Mouse (Mus musculus) midbrain, postnatal 0 days (tissue): ENCODE data around the gene Tmem138. TPM values are rescaled to one million over a fixed set of nuclear protein-coding genes. Genes with fewer than 3 reads are reported as not detected.

Experiments
- ATAC-seq: fragments of 200-750 bp; cut with Nextera tagmentation; 2 replicates; pipeline ENCODE4 v1.8.0; 2017; ENCODE audit warnings: moderate number of reproducible peaks, mild to moderate bottlenecking, moderate TSS enrichment, moderate library complexity; ENCODE audit not compliant: low FRiP score
- DNase-seq: peaks from one replicate; pipeline ENCODE4 v3.0.0-alpha.2; 2015; ENCODE audit warnings: low spot score
- H3K27ac ChIP-seq: fragments of 300-500 bp; sonication (generic); 2 replicates; pipeline ENCODE4 v1.5.1; 2014; ENCODE audit warnings: low read depth, mild to moderate bottlenecking, low read length, mixed read lengths
- H3K27me3 ChIP-seq: fragments of 300-500 bp; sonication (generic); 2 replicates; pipeline ENCODE4 v1.6.1; 2014; ENCODE audit warnings: low read length, control low read depth, mixed read lengths; ENCODE audit not compliant: insufficient read depth
- H3K36me3 ChIP-seq: fragments of 300-500 bp; sonication (generic); 2 replicates; pipeline ENCODE4 v1.6.1; 2014; ENCODE audit warnings: low read length, control low read depth, mixed read lengths; ENCODE audit not compliant: insufficient read depth
- H3K4me1 ChIP-seq: fragments of 300-500 bp; sonication (generic); 2 replicates; pipeline ENCODE4 v1.6.1; 2014; ENCODE audit warnings: mild to moderate bottlenecking, control low read depth, antibody characterized with exemption, low read length, mixed read lengths; ENCODE audit not compliant: insufficient read depth
- H3K4me2 ChIP-seq: fragments of 300-500 bp; sonication (generic); 2 replicates; pipeline ENCODE4 v1.6.1; 2014; ENCODE audit warnings: low read depth, mild to moderate bottlenecking, low read length, mixed read lengths; ENCODE audit not compliant: poor library complexity, severe bottlenecking
- H3K4me3 ChIP-seq: fragments of 300-500 bp; sonication (generic); 2 replicates; pipeline ENCODE4 v1.5.1; 2014; ENCODE audit warnings: low read depth, mild to moderate bottlenecking, low read length, moderate library complexity
- H3K9ac ChIP-seq: fragments of 300-500 bp; sonication (generic); replicated peaks from 2 replicates; pipeline ENCODE4 v1.6.1; 2014; ENCODE audit warnings: mild to moderate bottlenecking, low read length, moderate library complexity, mixed read lengths; ENCODE audit not compliant: poor library complexity, severe bottlenecking
- H3K9me3 ChIP-seq: fragments of 300-500 bp; sonication (generic); 2 replicates; pipeline ENCODE4 v1.6.1; 2016; ENCODE audit warnings: low read length, control low read depth
- CTCF ChIP-seq: IDR thresholded peaks from 2 replicates; pipeline ENCODE4 v1.5.1; 2016; ENCODE audit warnings: antibody characterized with exemption, mild to moderate bottlenecking
- WGBS: fragments of 180-500 bp; shearing (Covaris S2); extraction: QIAGEN DNeasy Blood & Tissue Kit; methylation state at CpG from one replicate; pipeline ENCODE4 v1.1.7; 2014; 5-methylcytosine and 5-hydroxymethylcytosine counted together
- polyA plus RNA-seq: library from polyadenylated mRNA; unstranded; fragments of >200 nt; fragmentation: Nextera tagmentation; extraction: Ambion mirVana; gene quantifications from 2 replicates; pipeline ENCODE4 v1.2.1, GENCODE M21; 2015
- total RNA-seq: library from RNA; depleted of rRNA; stranded (reverse); fragments of >200 nt; gene quantifications from 2 replicates; pipeline ENCODE4 v1.2.3, GENCODE M21; 2014

The Tmem138 gene
- total and polyA plus RNA-seq, 2 experiments from 2014 or later, result 18.5 to 32.4 TPM

DNA sequence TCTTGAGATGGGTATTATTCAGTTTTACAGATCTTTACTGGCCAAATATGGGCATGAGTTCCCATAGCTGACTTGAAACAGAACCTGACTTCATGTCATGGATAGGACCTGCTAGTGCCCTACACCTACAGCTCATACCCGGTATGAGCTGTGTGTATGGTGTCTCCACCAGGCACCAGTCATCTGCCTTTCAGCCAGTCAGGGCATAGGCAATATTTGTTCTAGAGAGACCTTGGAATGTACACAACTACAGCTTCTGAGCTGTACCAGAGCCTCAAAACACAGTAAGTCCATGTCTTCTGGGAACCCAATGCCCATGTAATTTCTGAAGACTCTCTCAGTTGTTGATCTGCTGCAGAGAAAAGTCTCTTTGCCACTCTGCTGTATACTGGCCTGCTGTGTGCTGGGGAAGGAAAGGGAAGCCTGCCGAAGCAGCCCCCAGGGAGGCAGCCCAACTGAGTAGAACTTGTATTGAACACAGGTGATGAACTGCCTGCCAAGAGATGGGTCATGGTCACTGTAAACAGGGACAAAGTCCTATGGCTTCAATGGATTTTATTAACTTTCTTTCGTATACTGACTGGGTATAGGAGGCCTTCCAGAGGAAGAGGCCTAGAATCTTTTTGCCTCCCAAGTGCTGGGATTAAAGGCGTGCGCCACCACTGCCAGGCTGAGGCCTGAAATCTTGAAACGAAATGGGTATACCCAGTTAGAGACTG, 14.7 kb upstream of the Tmem138 start:
- Histone ChIP-seq H3K36me3 (peaks cover 29% of the 10 kb centered on the region), H3K4me1 (no peaks in the 10 kb centered on the region), H3K27me3 (no peaks in the 10 kb centered on the region), H3K9me3 (no peaks in the 10 kb centered on the region), H3K4me2 (no peak overlapping the region), H3K27ac (no peak overlapping the region), H3K4me3 (no peak overlapping the region), H3K9ac (no peak overlapping the region)
- DNase-seq (no peak), ATAC-seq (no peak)
- WGBS, result 92% methylated on average over 6 of the region's 6 CpGs
- no peak for TF ChIP-seq CTCF

DNA sequence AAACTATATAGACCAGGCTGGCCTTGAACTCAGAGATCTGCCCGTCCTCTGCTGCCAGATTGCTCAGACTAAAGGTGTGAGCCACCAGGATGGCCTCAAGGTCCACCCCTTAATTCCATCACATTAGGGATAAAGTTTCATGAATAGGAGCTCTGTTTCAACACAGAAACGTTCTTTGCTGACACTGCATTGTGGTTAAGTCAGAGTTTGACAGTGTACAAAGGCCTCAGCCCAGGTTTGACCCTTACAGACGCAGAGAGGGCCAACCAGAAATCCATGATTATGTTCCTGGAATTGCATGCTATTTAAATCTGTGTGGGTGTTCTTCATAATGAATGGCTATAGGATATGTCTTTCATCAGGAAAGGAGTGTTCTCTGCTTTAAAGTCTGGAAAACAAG, 13.1 kb upstream of the Tmem138 start:
- Histone ChIP-seq H3K36me3 (peaks cover 21% of the 10 kb centered on the region), H3K27me3 (no peaks in the 10 kb centered on the region), H3K9ac (no peak overlapping the region), H3K4me2 (no peak overlapping the region), H3K4me3 (no peak overlapping the region), H3K4me1 (no peaks in the 10 kb centered on the region), H3K27ac (no peak overlapping the region), H3K9me3 (no peaks in the 10 kb centered on the region)
- no peak for TF ChIP-seq CTCF
- DNase-seq (no peak), ATAC-seq (no peak)
- WGBS, result 75% methylated on average over 3 of the region's 3 CpGs

DNA sequence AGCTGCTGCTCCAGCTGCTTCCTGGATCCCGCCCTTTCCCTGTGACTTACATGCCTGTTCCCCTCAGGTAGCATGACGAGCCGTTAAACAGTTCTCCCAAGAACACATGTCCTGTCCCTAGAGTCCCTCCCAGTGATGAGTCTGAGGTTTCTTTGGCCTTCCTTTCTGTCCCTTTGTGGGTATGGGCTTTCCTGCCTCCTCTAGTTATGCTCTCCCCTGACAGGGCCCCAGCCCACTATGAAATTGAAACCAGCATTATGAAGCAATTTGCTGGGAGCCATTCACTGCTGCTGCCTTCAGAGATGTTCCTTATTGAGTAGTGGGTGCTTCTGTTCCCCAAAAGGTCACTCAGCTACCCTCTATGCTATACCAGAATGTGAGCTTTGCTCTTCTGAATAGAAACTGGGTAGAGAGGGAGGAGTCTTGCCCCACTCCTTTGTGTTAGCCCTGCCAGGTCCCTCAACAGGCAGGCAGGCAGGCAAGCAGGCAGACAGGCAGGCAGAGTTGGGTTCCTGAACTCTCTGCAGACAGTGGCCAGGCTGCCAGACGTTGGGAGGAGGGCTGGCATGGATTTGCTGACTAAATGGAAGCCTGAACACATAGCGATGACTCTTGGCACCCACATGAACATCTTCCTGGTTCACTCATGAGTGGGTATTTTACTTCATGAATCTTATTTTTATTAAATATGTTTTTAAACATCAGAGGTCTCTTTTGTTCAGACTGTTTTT, 12.1 kb upstream of the Tmem138 start:
- no peak overlapping the region for H3K4me3 ChIP-seq
- ATAC-seq, result no peak

DNA sequence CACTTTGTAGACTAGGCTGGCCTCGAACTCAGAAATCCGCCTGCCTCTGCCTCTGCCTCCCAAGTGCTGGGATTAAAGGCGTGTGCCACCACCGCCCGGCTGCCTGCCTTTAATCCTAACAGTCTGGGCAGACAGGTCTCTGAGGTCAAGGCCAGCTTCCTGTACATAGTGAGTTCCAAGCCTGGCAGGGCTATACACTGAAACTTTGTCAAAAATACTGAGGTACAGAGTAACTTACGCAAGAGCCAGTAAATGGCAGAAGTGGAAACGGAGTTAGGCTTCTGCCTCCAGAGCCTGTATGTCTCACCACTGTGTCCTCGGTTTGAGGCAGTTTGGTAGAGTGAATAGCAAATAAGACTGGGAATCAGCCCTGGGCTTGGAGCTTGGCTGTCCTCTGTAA, 10.1 kb upstream of the Tmem138 start:
- WGBS, result 90% methylated on average over 8 of the region's 8 CpGs
- Histone ChIP-seq H3K9ac (no peak overlapping the region), H3K27me3 (no peaks in the 10 kb centered on the region), H3K4me3 (no peak overlapping the region), H3K9me3 (no peaks in the 10 kb centered on the region), H3K4me2 (no peak overlapping the region), H3K36me3 (peaks cover 21% of the 10 kb centered on the region), H3K4me1 (no peaks in the 10 kb centered on the region), H3K27ac (no peak overlapping the region)
- no peak for DNase-seq
- no peak for TF ChIP-seq CTCF
- no peak for ATAC-seq

More for the DNA sequence above, 12.1 kb upstream of the Tmem138 start:
- 74% methylated on average over 5 of the region's 5 CpGs for WGBS
- H3K36me3 ChIP-seq, result peaks cover 18% of the 10 kb centered on the region
- no peak overlapping the region for H3K27ac ChIP-seq
- H3K27me3 ChIP-seq, result no peaks in the 10 kb centered on the region
- H3K4me1 ChIP-seq, result no peaks in the 10 kb centered on the region
- no peaks in the 10 kb centered on the region for H3K9me3 ChIP-seq
- no peak overlapping the region for H3K4me2 ChIP-seq
- TF ChIP-seq CTCF, result no peak
- no peak overlapping the region for H3K9ac ChIP-seq
- no peak for DNase-seq

DNA sequence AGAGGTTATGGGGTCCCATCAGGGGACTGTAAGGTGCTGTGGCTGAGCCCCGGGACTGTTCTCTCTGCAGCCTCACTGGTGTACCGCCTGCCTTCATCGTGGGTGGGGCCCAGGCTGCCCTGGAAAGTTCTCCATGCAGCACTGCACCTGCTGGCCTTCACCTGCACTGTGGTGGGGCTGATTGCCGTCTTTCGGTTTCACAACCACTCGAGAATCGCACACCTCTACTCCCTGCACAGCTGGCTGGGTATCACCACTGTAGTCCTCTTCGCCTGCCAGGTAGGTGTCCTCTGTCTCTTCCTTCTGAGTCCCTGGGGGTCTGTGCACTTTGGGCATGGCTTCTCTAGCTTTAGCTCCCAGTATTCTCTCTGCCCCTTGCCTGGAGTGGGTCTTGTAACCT, 8.0 kb upstream of the Tmem138 start:
- 88% methylated on average over 8 of the region's 8 CpGs for WGBS

DNA sequence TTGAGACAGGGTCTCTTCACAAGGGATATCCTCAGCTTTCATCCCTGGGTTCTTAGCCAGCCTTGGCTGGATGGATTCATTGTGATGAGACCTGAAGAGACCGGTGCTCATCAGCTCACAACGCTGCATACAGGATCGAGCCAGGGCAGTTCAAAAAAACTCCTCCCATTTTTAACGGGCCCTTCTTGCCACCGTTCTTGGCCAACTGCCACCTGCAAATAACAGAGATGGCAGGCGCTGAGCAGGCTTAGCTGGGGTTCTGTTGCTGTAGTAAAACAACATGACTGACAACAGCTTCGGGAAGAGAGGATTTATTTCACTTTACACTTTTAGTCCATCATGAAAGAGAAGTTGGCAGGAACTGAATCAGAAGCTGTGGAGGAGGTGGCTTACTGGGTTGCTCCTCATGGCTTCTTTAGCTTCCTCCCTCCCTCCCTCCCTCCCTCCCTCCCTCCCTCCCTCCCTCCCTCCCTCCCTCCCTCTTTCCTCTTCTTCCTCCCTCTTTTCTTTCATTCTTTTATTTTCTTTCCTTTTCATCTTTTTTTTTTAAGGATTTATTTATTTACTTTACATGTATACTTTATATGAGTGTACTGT, 6.5 kb upstream of the Tmem138 start:
- peaks cover 13% of the 10 kb centered on the region; the same call in 1 of the 2 replicates for H3K36me3 ChIP-seq
- WGBS, result 56% methylated on average over 7 of the region's 7 CpGs
- H3K27ac ChIP-seq, result no peak overlapping the region
- H3K4me1 ChIP-seq, result no peaks in the 10 kb centered on the region
- H3K9me3 ChIP-seq, result no peaks in the 10 kb centered on the region
- TF ChIP-seq CTCF, result no peak
- no peak overlapping the region for H3K9ac ChIP-seq
- no peak for ATAC-seq
- no peak for DNase-seq
- no peak overlapping the region for H3K4me2 ChIP-seq
- no peak overlapping the region for H3K4me3 ChIP-seq
- H3K27me3 ChIP-seq, result no peaks in the 10 kb centered on the region

More for the DNA sequence above, 8.0 kb upstream of the Tmem138 start:
- no peak overlapping the region for H3K4me2 ChIP-seq
- H3K4me3 ChIP-seq, result no peak overlapping the region
- H3K27me3 ChIP-seq, result no peaks in the 10 kb centered on the region
- ATAC-seq, result no peak
- H3K4me1 ChIP-seq, result no peaks in the 10 kb centered on the region
- no peak for TF ChIP-seq CTCF
- peaks cover 15% of the 10 kb centered on the region; the same call in 1 of the 2 replicates for H3K36me3 ChIP-seq
- H3K9me3 ChIP-seq, result no peaks in the 10 kb centered on the region
- no peak overlapping the region for H3K27ac ChIP-seq
- H3K9ac ChIP-seq, result no peak overlapping the region
- no peak for DNase-seq
